9 mouse cellular contexts compared by ENCODE assay signal in genomic region chr3:96708684-96709064, GRCm38 (mm10). TPM values are rescaled to one million over a fixed set of nuclear protein-coding genes. Genes with fewer than 3 reads are reported as not detected.
DNase-seq lines count a peak whose midpoint lies in the region; ATAC-seq and TF ChIP-seq lines count a peak whose summit lies in the region.
"Had no signal": no experiment of that assay in that cellular context is flagged by ENCODE, and none has a peak within 500 bp of the region (broad histone marks: within the 10 kb centered on the region; RNA-seq: fewer than 3 reads in every experiment).

No protein-coding gene starts in this region.

- peak; percentile 6; the same call in 1 of the 2 replicates for ATAC-seq in liver, embryonic 11.5 days (replicated peaks; ENCODE audit: low FRiP score)
- ATAC-seq in forebrain, embryonic 14.5 days: no peak
- no peak for ATAC-seq in frontal cortex, adult (ENCODE audit: low TSS enrichment)

- H3K9me3 ChIP-seq in liver, embryonic 11.5 days (ENCODE audit: control insufficient read depth, low read length): no peaks in the 10 kb centered on the region
- H3K9me3 ChIP-seq in forebrain, embryonic 14.5 days (replicated peaks; ENCODE audit: control insufficient read depth, low read length): no peaks in the 10 kb centered on the region
- no peaks in the 10 kb centered on the region for H3K9me3 ChIP-seq in limb, embryonic 10.5 days (replicated peaks)

- no peak overlapping the region for H3K27ac ChIP-seq in liver, embryonic 11.5 days (ENCODE audit: low read depth, low read length)
- H3K27ac ChIP-seq in forebrain, embryonic 14.5 days (ENCODE audit: low read depth, low read length): no peak overlapping the region
- H3K27ac ChIP-seq in limb, embryonic 10.5 days: no peak overlapping the region

- H3K4me3 ChIP-seq in liver, embryonic 11.5 days (ENCODE audit: low read depth, low read length): peak overlapping the region; percentile 54; the same call in 1 of the 2 replicates
- H3K4me3 ChIP-seq in forebrain, embryonic 14.5 days (ENCODE audit: low read depth, low read length): peak overlapping the region; percentile 48; the same call in 1 of the 2 replicates
- H3K4me3 ChIP-seq in limb, embryonic 10.5 days: peak overlapping the region; percentile 64; the same call in 1 of the 2 replicates
- H3K4me3 ChIP-seq in myocyte: peak overlapping the region; percentile 19

- H3K79me2 ChIP-seq in myocyte (ENCODE audit: control insufficient read depth, insufficient read depth): no peaks in the 10 kb centered on the region

- no peaks in the 10 kb centered on the region; the same call in 1 of the 2 replicates for H3K4me1 ChIP-seq in liver, embryonic 11.5 days (replicated peaks; ENCODE audit: control insufficient read depth, insufficient read depth, low read length)
- no peaks in the 10 kb centered on the region for H3K4me1 ChIP-seq in forebrain, embryonic 14.5 days (ENCODE audit: control insufficient read depth, insufficient read depth, low read length)
- peaks cover 12% of the 10 kb centered on the region for H3K4me1 ChIP-seq in limb, embryonic 10.5 days

- peaks cover 13% of the 10 kb centered on the region for H3K27me3 ChIP-seq in liver, embryonic 11.5 days (replicated peaks; ENCODE audit: control insufficient read depth, insufficient read depth, low read length)
- no peaks in the 10 kb centered on the region for H3K27me3 ChIP-seq in forebrain, embryonic 14.5 days (replicated peaks; ENCODE audit: control insufficient read depth, insufficient read depth, low read length)
- peaks cover 17% of the 10 kb centered on the region for H3K27me3 ChIP-seq in limb, embryonic 10.5 days (ENCODE audit: low read depth, poor library complexity, severe bottlenecking)
- no peaks in the 10 kb centered on the region for H3K27me3 ChIP-seq in myocyte (ENCODE audit: control insufficient read depth, insufficient read depth, insufficient read length)

- WGBS in liver, embryonic 11.5 days: 57% methylated on average over 2 of the region's 2 CpGs
- WGBS in forebrain, embryonic 14.5 days: 47% methylated on average over 2 of the region's 2 CpGs
- 55% methylated on average over 2 of the region's 2 CpGs for WGBS in limb, embryonic 10.5 days

- no peak for DNase-seq in liver, embryonic 11.5 days (ENCODE audit: low spot score)
- no peak for DNase-seq in liver
- no peak for DNase-seq in forebrain, embryonic 14.5 days (ENCODE audit: low spot score)
- DNase-seq in limb, embryonic 10.5 days (ENCODE audit: low spot score): no peak
- DNase-seq in cerebellum, adult 9-10 months: no peak
- no peak for DNase-seq in thymus, postnatal 0 days (ENCODE audit: low spot score)

- H3K36me3 ChIP-seq in liver, embryonic 11.5 days (ENCODE audit: control insufficient read depth, insufficient read depth, low read length): peaks cover 25% of the 10 kb centered on the region
- peaks cover 52% of the 10 kb centered on the region for H3K36me3 ChIP-seq in forebrain, embryonic 14.5 days (ENCODE audit: control insufficient read depth, insufficient read depth, low read length)
- peaks cover 72% of the 10 kb centered on the region for H3K36me3 ChIP-seq in limb, embryonic 10.5 days
- H3K36me3 ChIP-seq in myocyte (ENCODE audit: control insufficient read depth, insufficient read depth): peaks cover 16% of the 10 kb centered on the region

- H3ac ChIP-seq in myocyte (ENCODE audit: control insufficient read depth, insufficient read length): no peak overlapping the region

- H3K9ac ChIP-seq in liver, embryonic 11.5 days (ENCODE audit: low read depth, low read length): no peak overlapping the region
- H3K9ac ChIP-seq in forebrain, embryonic 14.5 days (ENCODE audit: low read length): peak overlapping the region; percentile 76; the same call in 1 of the 2 replicates

- peak overlapping the region; percentile 97 for H3K4me2 ChIP-seq in liver, embryonic 11.5 days
- H3K4me2 ChIP-seq in forebrain, embryonic 14.5 days (ENCODE audit: low read length): peak overlapping the region; percentile 93
- peak overlapping the region; percentile 92 for H3K4me2 ChIP-seq in myocyte (ENCODE audit: low read depth)

- TF ChIP-seq POLR2A in myocyte (IDR thresholded peaks at IDR 0.05; ENCODE audit: insufficient read length, low read depth): no peak

TF ChIP-seq in myocyte, 11 proteins besides CTCF, POLR2A, EP300 and RAD21:
- TF ChIP-seq MYOD1 (IDR thresholded peaks at IDR 0.05; ENCODE audit: control insufficient read depth in 1 of 3, insufficient read length in 2 of 3, low read depth in 2 of 3) (no peak), MAX (IDR thresholded peaks at IDR 0.05; ENCODE audit: low read depth) (no peak), POLR2AphosphoS2 (IDR thresholded peaks at IDR 0.05; ENCODE audit: insufficient read length, low read depth) (no peak), TCF12 (IDR thresholded peaks at IDR 0.05; ENCODE audit: insufficient read depth, poor library complexity, severe bottlenecking) (no peak), SRF (IDR thresholded peaks at IDR 0.05; ENCODE audit: control insufficient read depth, insufficient read length, low read depth) (no peak), MYOG (IDR thresholded peaks at IDR 0.05; ENCODE audit: control insufficient read depth in 1 of 3, insufficient read depth in 1 of 3, insufficient read length in 2 of 3, low read depth in 2 of 3) (no peak), CEBPB (IDR thresholded peaks at IDR 0.05; ENCODE audit: insufficient read depth, poor library complexity, severe bottlenecking) (no peak), REST (IDR thresholded peaks at IDR 0.05; ENCODE audit: insufficient read depth, insufficient read length) (no peak)

RNA-seq across cellular contexts. Expression of gene Nudt17, which starts 0.3 kb away (rescaled TPM):
- polyA plus RNA-seq in liver, embryonic 11.5 days (2014; fragmentation: Nextera tagmentation; extraction: Ambion mirVana): 2.4 and 2.5 TPM in 2 replicates
- 7.3 and 7.5 TPM in 2 replicates for polyA plus RNA-seq in forebrain, embryonic 14.5 days (2014; fragmentation: Nextera tagmentation; extraction: Ambion mirVana)
- 9.1 and 9.6 TPM in 2 replicates for polyA plus RNA-seq in limb, embryonic 10.5 days (2016; fragmentation: Nextera tagmentation; extraction: Ambion mirVana)
- 6.8 TPM for polyA plus RNA-seq in myocyte (2012; fragmentation: generic; extraction: Trizol)
- polyA plus RNA-seq in thymus, postnatal 0 days (2015; fragmentation: Nextera tagmentation; extraction: Ambion mirVana): 19.5 and 20.7 TPM in 2 replicates

RNA-seq across cellular contexts. Expression of gene Pias3, which starts 12.5 kb away (rescaled TPM):
- 19.6 and 21.1 TPM in 2 replicates for polyA plus RNA-seq in liver, embryonic 11.5 days (2014; fragmentation: Nextera tagmentation; extraction: Ambion mirVana)
- polyA plus RNA-seq in forebrain, embryonic 14.5 days (2014; fragmentation: Nextera tagmentation; extraction: Ambion mirVana): 14.8 and 21.3 TPM in 2 replicates
- 36.4 and 58.3 TPM in 2 replicates for polyA plus RNA-seq in limb, embryonic 10.5 days (2016; fragmentation: Nextera tagmentation; extraction: Ambion mirVana)
- 16.7 TPM for polyA plus RNA-seq in myocyte (2012; fragmentation: generic; extraction: Trizol)
- polyA plus RNA-seq in thymus, postnatal 0 days (2015; fragmentation: Nextera tagmentation; extraction: Ambion mirVana): 11.9 and 12.3 TPM in 2 replicates

RNA-seq across cellular contexts. Expression of gene Polr3c, which starts 18.8 kb away (rescaled TPM):
- polyA plus RNA-seq in liver, embryonic 11.5 days (2014; fragmentation: Nextera tagmentation; extraction: Ambion mirVana): 41.4 and 44.1 TPM in 2 replicates
- polyA plus RNA-seq in forebrain, embryonic 14.5 days (2014; fragmentation: Nextera tagmentation; extraction: Ambion mirVana): 27.8 and 28.9 TPM in 2 replicates
- 50.2 and 51.4 TPM in 2 replicates for polyA plus RNA-seq in limb, embryonic 10.5 days (2016; fragmentation: Nextera tagmentation; extraction: Ambion mirVana)
- polyA plus RNA-seq in myocyte (2012; fragmentation: generic; extraction: Trizol): 46.6 TPM
- 31.8 and 34.5 TPM in 2 replicates for polyA plus RNA-seq in thymus, postnatal 0 days (2015; fragmentation: Nextera tagmentation; extraction: Ambion mirVana)

RNA-seq across cellular contexts. Expression of gene Rnf115, which starts 18.8 kb away (rescaled TPM):
- 49.6 and 51.5 TPM in 2 replicates for polyA plus RNA-seq in liver, embryonic 11.5 days (2014; fragmentation: Nextera tagmentation; extraction: Ambion mirVana)
- 69.7 and 70.8 TPM in 2 replicates for polyA plus RNA-seq in forebrain, embryonic 14.5 days (2014; fragmentation: Nextera tagmentation; extraction: Ambion mirVana)
- polyA plus RNA-seq in limb, embryonic 10.5 days (2016; fragmentation: Nextera tagmentation; extraction: Ambion mirVana): 64.3 and 69.8 TPM in 2 replicates
- polyA plus RNA-seq in myocyte (2012; fragmentation: generic; extraction: Trizol): 10.1 TPM
- polyA plus RNA-seq in thymus, postnatal 0 days (2015; fragmentation: Nextera tagmentation; extraction: Ambion mirVana): 65.9 and 73.2 TPM in 2 replicates

RNA-seq across cellular contexts. Expression of gene Ankrd35, which starts 38.7 kb away (rescaled TPM):
- polyA plus RNA-seq in liver, embryonic 11.5 days (2014; fragmentation: Nextera tagmentation; extraction: Ambion mirVana): 0.32 and 0.40 TPM in 2 replicates
- 1.1 and 1.9 TPM in 2 replicates for polyA plus RNA-seq in forebrain, embryonic 14.5 days (2014; fragmentation: Nextera tagmentation; extraction: Ambion mirVana)
- polyA plus RNA-seq in limb, embryonic 10.5 days (2016; fragmentation: Nextera tagmentation; extraction: Ambion mirVana): 0.09 and 0.10 TPM in 2 replicates
- 0.37 TPM for polyA plus RNA-seq in myocyte (2012; fragmentation: generic; extraction: Trizol)
- 1.5 and 1.9 TPM in 2 replicates for polyA plus RNA-seq in thymus, postnatal 0 days (2015; fragmentation: Nextera tagmentation; extraction: Ambion mirVana)
- polyA plus RNA-seq: erythroblast, embryonic 14.5 days had no signal
